ENCODE assay signal across 10 mouse cellular contexts in genomic region chr6:52601706-52602642, GRCm38 (mm10). TPM values are rescaled to one million over a fixed set of nuclear protein-coding genes. Genes with fewer than 3 reads are reported as not detected.
DNase-seq lines count a peak whose midpoint lies in the region; ATAC-seq and TF ChIP-seq lines count a peak whose summit lies in the region.
"Had no signal": no experiment of that assay in that cellular context is flagged by ENCODE, and none has a peak within 500 bp of the region (broad histone marks: within the 10 kb centered on the region; RNA-seq: fewer than 3 reads in every experiment).

No protein-coding gene starts in this region.

- no peak overlapping the region for H3K4me2 ChIP-seq in liver, embryonic 12.5 days
- peak overlapping the region; percentile 54 for H3K4me2 ChIP-seq in intestine, postnatal 0 days (replicated peaks; ENCODE audit: low read depth)
- H3K4me2 ChIP-seq: embryonic facial prominence, embryonic 12.5 days had no signal

- peak; percentile 97 for DNase-seq in liver, adult 2 months (ENCODE audit: extremely low read depth, low read depth, low spot score)
- peak; percentile 29 for DNase-seq in kidney, postnatal 14 days
- DNase-seq in yolk sac, embryonic 10.5 days (ENCODE audit: low spot score): peak; percentile 38
- no peak for DNase-seq in heart, adult 18-20 months
- DNase-seq: gastrocnemius, postnatal 25 days had no signal

- no peak for TF ChIP-seq CTCF in liver, adult 2 months (IDR thresholded peaks at IDR 0.05; ENCODE audit: low read depth, low read length)
- no peak for TF ChIP-seq CTCF in intestine, postnatal 0 days (IDR thresholded peaks at IDR 0.05; ENCODE audit: low read depth)

- TF ChIP-seq POLR2A in liver, adult 2 months (IDR thresholded peaks at IDR 0.05; ENCODE audit: extremely low read depth, insufficient read depth, low read length): no peak

- H3K36me3 ChIP-seq in liver, adult 2 months (ENCODE audit: control insufficient read depth, insufficient read depth, low read length): no peaks in the 10 kb centered on the region
- H3K36me3 ChIP-seq in liver, embryonic 12.5 days: no peaks in the 10 kb centered on the region
- H3K36me3 ChIP-seq in intestine, postnatal 0 days (ENCODE audit: control insufficient read depth, insufficient read depth): no peaks in the 10 kb centered on the region
- H3K36me3 ChIP-seq: embryonic facial prominence, embryonic 12.5 days had no signal

- peaks cover 10% of the 10 kb centered on the region; the same call in 1 of the 2 replicates for H3K79me2 ChIP-seq in liver, adult 2 months (ENCODE audit: control insufficient read depth, insufficient read depth, low read length)

- peak overlapping the region; percentile 59 for H3K27ac ChIP-seq in liver, adult 2 months (replicated peaks; ENCODE audit: insufficient read depth, low read depth, low read length)
- no peak overlapping the region for H3K27ac ChIP-seq in liver, embryonic 12.5 days
- peak overlapping the region; percentile 46; the same call in 1 of the 2 replicates for H3K27ac ChIP-seq in intestine, postnatal 0 days (ENCODE audit: low read depth, low read length)
- H3K27ac ChIP-seq: embryonic facial prominence, embryonic 12.5 days had no signal

- no peak overlapping the region for H3K9ac ChIP-seq in liver, adult 2 months (ENCODE audit: low read depth, low read length)
- H3K9ac ChIP-seq in liver, embryonic 12.5 days: no peak overlapping the region
- no peak overlapping the region for H3K9ac ChIP-seq in intestine, postnatal 0 days (ENCODE audit: low read depth, low read length)
- H3K9ac ChIP-seq: embryonic facial prominence, embryonic 12.5 days had no signal

- WGBS in liver, adult 2 months: 24% methylated on average over 7 of the region's 7 CpGs
- WGBS in liver, embryonic 12.5 days (ENCODE audit: insufficient replicate concordance): 77% methylated on average over 7 of the region's 7 CpGs
- WGBS in intestine, postnatal 0 days: 22% methylated on average over 7 of the region's 7 CpGs

- no peaks in the 10 kb centered on the region for H3K9me3 ChIP-seq in liver, embryonic 12.5 days (replicated peaks)
- no peaks in the 10 kb centered on the region for H3K9me3 ChIP-seq in intestine, postnatal 0 days (ENCODE audit: control insufficient read depth)
- H3K9me3 ChIP-seq: embryonic facial prominence, embryonic 12.5 days had no signal

- no peak for ATAC-seq in liver, embryonic 12.5 days
- peak; percentile 89 for ATAC-seq in intestine, postnatal 0 days
- no peak for ATAC-seq in activated CD4-positive, CD25-positive, alpha-beta regulatory T cell, adult 4 months
- ATAC-seq: forebrain, embryonic 14.5 days had no signal

- peaks cover 26% of the 10 kb centered on the region for H3K4me1 ChIP-seq in liver, adult 2 months (ENCODE audit: control insufficient read depth, insufficient read depth, low read length)
- peaks cover 3% of the 10 kb centered on the region; the same call in 1 of the 2 replicates for H3K4me1 ChIP-seq in liver, embryonic 12.5 days
- H3K4me1 ChIP-seq in intestine, postnatal 0 days (replicated peaks; ENCODE audit: control insufficient read depth, insufficient read depth, low read length): no peaks in the 10 kb centered on the region
- H3K4me1 ChIP-seq: embryonic facial prominence, embryonic 12.5 days had no signal

- no peaks in the 10 kb centered on the region for H3K27me3 ChIP-seq in liver, adult 2 months (ENCODE audit: control insufficient read depth, insufficient read depth, low read length)
- no peaks in the 10 kb centered on the region for H3K27me3 ChIP-seq in liver, embryonic 12.5 days (replicated peaks)
- H3K27me3 ChIP-seq in intestine, postnatal 0 days (replicated peaks; ENCODE audit: control insufficient read depth, insufficient read depth, low read length): no peaks in the 10 kb centered on the region
- H3K27me3 ChIP-seq: embryonic facial prominence, embryonic 12.5 days had no signal

- H3K4me3 ChIP-seq in liver, adult 2 months (ENCODE audit: insufficient read depth, low read depth, low read length): 0 out of 2 replicates have a peak overlapping the region, but pooled peaks have one; percentile 7
- H3K4me3 ChIP-seq in liver, embryonic 12.5 days: no peak overlapping the region
- H3K4me3 ChIP-seq in intestine, postnatal 0 days (ENCODE audit: low read depth, low read length): peak overlapping the region; percentile 18; the same call in 1 of the 2 replicates
- H3K4me3 ChIP-seq: embryonic facial prominence, embryonic 12.5 days had no signal

RNA-seq across cellular contexts. Expression of gene Hibadh, which starts 38.2 kb away (rescaled TPM):
- total RNA-seq in liver, adult 2 months (2014; rRNA removed): 308 and 311 TPM in 2 replicates
- 225 and 253 TPM in 2 replicates for polyA plus RNA-seq in liver, adult 2 months (2012; rRNA removed)
- polyA plus RNA-seq in liver, embryonic 12.5 days (2016; fragmentation: Nextera tagmentation; extraction: Ambion mirVana): 68.3 and 68.6 TPM in 2 replicates
- 52.4 and 55.5 TPM in 2 replicates for polyA plus RNA-seq in intestine, postnatal 0 days (2015; fragmentation: Nextera tagmentation; extraction: Ambion mirVana)
- polyA plus RNA-seq in activated CD4-positive, CD25-positive, alpha-beta regulatory T cell, adult 4 months (2017; shearing (Covaris generic)): 10 to 100 TPM; 34.0 to 48.4 TPM
- total RNA-seq in heart, adult 18-20 months (2021): 100 to 1,000 TPM; 269 TPM

Comparison
In these comparisons a context has a peak if more than half of its experiments do, and no peak if none do; other contexts are left out.
1. DNase-seq: peak in liver, adult 2 months (single experiment), kidney, postnatal 14 days (single experiment) and yolk sac, embryonic 10.5 days (single experiment); none in heart, adult 18-20 months (0 of 2).